Mouse (Mus musculus): ENCODE data around the gene Rps27rt. TPM values are rescaled to one million over a fixed set of nuclear protein-coding genes. Genes with fewer than 3 reads are reported as not detected.
"Not testable (repeated sequence)": the region's sequence is repeated elsewhere in the genome, so short reads cannot be mapped to it uniquely, and the experiment has no call there.

The Rps27rt gene
- total RNA-seq, 1 experiment from 2014 or later, result 41.2 TPM

DNA sequence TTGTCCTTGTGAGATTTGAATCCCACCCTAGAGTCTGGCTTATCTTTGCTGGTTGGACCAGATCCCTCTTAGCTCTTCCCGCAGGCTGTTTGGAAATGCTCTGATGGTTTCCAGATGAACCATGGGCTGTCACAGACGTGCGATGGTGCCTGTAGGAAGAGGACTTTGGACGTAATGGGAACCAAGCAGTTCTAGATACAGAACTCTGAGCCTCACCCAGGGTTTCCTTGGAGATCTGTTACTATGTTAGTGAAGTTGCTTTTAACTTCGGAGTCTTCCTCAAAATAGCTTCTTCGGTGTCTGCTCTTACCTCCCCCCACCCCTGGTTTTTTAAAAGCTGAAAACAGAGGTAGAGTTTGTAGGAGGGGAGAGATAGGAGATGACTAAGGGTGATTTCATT, 2.6 kb downstream of the Rps27rt start:
- no peak for DNase-seq

DNA sequence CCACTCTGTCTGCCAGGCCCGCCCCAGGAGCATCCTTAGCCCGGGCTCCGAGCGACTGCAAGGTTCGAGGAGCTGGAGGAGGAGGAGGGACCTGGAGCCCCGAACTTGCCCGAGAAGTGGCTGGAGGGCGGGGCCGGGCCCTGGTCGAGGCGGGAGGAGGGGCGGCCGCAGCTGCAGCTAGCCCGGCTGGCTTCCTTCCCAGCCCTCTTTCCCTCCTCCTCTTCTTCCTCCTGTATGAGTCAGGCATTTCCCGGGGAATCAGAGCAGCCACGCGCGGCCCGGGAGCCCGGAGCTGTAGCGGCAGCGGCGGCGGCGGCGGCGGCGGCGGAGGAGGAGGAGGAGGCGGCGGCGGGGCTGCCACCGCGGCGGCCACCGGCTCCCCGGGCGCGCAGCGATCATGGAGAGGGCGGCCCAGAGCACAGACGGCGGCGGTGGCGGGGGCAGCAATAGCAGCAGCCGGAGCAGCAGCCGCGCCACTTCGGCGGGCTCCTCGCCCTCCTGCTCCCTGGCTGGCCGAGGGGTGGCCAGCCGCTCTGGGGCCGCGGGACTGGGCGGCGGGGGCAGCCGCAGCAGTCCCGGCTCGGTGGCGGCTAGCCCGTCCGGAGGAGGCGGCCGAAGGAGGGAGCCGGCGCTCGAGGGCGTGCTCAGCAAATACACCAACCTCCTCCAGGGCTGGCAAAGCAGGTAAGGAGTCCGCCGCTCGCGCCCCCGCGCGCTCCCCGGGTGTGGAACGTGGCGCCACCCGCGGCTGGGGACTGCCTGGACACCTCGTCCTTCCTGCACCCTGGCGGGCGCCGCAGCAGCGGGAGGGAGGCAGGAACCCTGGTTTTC, 4.0 kb downstream of the Rps27rt start, which contains the start of gene Osbpl10:
TSS of gene Osbpl10 (plus strand) at position 289 of the 831 bp plus-strand sequence.
- peak; percentile 86 for DNase-seq

DNA sequence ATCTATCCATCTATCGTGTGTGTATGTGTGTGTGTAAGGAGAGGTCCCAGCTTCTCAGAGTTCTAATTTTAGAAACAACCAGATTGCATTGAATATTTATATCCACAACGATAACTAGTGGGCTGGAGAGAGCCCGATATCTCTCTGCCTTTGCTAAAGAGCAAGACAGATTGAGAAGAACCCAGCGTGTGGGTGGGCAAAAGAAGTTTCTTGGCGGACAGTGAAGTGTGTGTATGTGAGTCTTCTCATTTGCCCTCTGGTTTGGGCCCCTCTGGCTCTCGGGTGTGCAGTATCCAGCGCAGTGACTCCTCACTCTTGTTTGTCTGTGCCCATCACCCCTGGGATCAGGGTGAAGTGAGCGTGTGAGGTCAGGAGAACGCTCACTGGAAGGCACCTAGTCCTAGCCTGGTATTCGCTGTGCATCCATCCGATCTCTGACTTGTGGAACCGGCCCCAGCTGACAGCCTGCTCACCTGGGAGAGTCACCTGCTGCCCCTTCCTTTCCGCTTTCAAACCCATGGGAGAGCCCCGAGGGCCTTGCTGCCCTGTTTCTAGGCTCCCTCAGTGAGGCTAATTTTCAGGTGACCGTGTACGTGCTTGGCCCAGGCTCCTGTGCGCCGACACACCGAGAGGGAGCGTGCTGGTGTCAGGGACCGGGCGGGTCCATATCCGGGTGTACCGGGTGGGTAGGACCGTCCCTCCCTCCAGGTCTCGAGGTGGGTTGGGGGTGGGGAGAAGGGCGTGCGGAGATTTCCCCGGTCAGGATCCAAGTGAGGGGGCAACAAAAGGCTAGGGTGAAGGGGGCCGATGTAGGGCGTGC, 4.9 kb downstream of the Rps27rt start:
- no peak for DNase-seq

DNA sequence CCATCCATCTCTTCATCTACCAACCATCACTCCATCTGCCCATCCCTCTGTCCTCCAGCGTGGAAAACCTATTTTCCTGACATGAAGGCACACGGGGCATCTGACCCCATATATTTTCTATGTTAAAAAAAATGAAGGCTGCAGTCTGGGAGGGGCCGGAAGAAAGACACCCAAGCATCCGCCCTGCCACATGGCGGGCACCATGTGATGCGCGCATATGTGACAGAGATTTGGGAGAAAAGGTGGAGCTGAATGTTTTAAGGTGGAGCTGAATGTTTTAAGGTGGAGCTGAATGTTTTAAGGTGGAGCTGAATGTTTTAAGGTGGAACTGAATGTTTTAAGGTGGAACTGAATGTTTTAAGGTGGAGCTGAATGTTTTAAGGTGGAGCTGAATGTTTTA, 16.3 kb downstream of the Rps27rt start:
- DNase-seq, result not testable (repeated sequence)

DNA sequence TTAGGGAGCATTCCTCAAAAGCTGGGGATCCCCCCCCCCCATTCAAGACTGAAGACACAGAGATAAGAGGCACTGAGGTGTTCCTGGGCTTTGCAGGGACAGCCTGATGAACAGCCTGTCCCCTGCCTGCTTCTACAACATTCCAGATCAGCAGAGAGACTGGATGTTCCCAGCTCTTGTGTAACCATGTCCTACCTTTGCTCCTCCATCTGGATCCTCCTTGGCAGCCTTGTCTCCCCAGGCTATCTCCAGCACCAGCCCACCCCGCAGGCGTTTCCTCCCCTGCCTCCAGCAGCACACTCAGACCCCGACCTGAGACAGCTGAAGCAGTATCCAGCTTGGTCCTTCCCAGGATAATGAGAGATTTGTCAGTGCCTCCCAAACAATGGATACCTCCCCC, 18.4 kb downstream of the Rps27rt start:
- no peak for DNase-seq

DNA sequence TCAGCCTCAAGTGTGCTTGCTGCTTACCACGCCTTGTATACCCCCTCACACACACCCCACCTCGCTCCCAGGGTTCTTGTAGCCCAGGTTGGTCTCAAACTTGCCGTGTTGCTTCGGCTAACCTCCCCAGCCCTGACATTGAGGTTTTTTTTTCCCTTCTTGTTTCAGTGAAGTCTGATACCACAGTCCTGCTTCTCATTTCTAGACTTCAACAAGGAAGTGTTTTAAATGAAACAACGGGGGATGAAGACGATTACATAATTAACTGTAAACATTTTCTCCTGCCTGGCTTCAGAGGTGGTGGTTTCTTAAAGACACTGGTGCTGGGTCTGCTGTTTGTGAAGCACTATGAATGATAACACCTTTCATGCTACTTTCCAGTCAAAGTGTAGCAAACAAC, 21.7 kb downstream of the Rps27rt start:
- no peak for DNase-seq

DNA sequence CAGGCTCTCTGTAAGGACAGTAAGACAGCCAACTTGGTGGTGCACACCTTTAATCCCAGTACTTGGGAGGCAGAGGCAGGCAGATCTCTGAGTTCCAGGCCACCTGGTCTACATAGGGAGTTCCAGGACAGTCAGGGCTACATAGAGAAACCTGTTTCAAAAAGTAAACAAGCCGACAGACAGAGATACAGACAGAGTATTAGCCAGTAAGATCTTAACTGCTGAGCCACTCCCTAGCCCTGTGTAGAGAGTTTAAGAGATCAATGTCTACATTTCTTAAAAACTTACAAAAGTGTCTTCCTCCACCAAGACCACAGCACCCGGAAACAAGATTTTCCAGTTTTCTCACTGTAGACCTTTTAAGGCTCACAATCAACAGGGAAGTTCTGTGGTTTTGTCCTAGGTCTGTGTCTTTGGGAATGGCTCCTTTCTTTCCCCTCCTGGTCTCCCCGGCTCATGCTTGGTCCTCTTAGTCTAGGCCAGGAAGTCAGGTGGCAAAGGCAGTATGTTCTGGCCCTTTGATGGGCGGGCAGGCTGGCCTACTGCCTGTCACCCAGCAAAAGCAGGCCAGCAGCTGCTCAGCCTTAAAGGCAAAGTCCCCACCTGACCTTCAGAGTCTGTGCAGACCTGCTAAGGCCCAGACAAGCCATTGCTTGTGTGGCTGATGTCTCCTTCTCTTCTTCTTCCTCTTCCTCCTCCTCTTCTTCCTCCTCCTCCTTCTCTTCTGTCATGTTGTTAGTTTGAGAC, 22.3 kb downstream of the Rps27rt start:
- DNase-seq, result no peak

DNA sequence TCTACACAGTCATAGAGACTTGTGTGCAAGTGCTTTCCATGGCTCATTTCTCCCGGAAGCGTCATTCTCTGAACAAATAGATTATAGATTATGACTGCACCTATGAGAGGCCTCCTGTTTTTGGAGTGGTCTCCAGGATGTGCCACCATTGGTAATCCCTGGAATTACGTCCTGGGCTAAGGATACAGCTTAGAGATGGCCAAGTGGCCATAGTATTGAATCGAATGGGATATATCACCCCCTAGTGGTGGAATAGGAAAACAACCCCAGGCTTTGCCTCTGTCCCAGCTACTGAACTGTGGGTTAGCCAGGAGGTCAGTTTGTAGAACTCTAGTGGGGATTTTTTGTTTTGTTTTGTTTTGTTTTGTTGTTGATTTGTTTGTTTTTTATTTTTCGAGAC, 25.6 kb downstream of the Rps27rt start:
- DNase-seq, result no peak

DNA sequence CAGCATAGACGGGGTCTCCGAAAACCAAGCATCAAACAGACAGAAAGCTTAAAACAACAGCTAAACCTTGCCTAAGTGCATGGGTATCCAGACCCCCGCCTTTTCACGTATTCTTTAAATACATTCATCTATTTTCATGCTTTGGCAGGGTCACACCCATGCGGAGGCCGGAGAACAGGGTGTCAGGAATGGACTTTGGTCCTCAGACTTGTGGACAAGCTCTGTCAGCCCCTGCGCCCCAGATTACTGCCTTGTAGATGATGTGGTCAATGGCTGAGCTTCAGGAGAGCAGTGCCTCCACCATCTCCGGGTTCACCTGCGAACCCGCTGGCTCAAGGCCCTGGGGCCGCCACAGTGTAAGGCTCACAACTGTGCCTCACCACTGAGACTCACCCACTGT, 27.2 kb downstream of the Rps27rt start:
- no peak for DNase-seq

DNA sequence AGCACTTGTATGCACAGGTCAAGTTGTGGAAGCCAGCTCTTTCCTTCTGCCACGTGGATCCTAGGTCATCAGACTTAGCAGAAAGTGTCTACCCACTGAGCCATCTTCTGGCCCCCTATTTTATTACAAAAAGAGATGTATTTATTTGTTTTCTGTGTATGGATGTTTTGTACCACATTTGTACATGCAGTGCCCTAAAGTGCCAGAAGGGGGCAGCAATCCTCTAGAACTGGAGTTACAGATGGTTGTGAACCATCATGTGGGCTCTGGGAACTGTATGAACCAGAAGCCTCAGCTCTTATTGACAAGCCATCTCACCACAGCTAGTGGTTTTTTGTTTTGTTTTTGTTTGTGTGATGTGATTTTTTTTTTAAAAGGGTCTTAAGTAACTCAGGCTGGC, 29.7 kb downstream of the Rps27rt start:
- no peak for DNase-seq

DNA sequence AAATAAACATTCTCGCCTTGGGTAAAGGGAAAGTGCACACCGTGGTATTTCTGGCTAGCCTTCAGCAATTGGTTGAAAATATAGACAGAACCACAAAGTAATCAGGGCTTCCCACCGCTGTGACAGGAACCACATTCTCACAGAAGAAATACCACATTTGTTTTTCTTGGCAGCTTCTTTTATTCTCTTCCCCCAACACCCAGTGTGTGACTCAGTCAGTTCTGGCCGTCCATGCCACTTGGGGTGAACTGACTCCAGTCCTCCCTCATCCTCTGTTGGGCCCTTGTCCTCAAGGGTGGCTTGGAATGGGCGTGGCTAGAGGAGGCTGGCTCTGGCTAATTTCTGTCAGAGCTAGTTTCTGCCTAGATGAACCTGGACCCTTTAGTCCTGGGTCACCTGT, 34.1 kb downstream of the Rps27rt start:
- DNase-seq, result peak; percentile 38

DNA sequence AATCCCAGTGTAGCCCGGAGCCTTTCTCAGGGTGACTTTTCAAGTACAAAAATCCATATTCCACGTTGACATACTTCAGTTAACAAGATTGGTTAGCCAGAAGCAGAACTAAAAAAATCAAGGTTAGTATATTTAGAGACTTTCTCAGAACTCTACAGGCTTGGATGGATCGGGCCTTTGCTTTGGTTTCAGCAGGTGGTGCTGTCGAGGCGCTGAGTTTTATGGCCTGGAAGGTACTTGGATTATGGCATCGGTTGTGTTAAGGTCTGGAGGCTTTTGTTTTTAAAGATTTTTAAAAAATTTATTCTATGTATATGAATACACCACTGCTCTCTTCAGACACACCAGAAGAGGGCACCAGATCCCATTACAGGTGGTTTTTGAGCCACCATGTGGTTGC, 37.0 kb downstream of the Rps27rt start:
- no peak for DNase-seq

DNA sequence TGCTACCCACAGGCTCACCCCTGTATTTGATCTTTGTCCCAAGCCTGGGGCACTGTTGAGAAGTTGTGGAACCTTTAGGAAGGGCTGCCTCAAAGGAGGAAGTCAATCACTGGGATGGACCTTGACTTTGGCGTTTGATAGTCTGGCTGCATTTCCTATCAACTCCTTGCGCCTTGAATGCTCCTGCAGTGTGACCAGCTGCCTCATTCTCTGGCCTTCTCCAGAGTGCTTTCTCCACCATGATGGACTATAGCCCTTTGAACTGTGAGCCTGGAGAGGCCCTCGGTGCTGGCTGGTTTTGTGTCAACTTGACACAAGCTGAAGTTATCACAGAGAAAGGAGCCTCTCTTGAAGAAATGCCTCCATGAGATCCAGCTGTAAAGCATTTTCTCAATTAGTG, 37.9 kb downstream of the Rps27rt start:
- no peak for DNase-seq

DNA sequence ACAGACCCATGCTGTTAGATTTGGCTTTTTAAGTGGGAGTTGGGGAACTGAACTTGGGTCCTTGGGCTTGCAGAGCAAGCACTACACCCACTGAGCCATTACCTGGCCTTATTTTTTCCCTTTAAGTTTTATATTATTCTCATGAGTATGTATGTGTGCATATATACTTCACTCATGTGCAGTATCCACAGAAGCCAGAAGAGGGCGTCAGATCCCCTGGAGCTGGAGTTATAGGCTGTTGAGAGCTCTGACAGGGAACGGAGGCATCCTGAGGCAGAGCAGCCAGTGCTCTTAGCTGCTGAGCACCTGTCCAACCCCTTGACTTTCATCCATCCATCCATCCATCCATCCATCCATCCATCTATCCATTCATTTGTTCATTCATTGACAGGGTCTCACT, 45.9 kb downstream of the Rps27rt start:
- no peak for DNase-seq

DNA sequence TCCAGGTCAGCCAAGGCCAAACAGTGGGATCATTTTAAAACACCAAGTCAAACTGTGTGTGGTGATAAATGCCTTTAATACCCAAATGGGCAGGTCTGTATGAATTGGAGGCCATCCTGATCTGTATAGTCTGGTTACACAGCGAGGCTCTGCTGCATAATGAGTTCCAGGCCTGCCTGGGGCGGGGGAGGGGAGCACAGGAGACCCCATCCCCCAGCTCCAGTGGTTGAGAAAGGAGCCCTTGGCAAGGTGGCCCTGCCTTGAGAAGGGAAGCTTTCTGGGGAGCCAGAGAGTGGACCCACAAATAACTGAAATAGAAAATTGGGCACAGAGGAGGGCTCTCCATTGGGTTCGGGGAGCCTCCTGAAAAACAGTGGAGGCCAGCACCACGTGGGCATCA, 47.2 kb downstream of the Rps27rt start:
- no peak for DNase-seq

DNA sequence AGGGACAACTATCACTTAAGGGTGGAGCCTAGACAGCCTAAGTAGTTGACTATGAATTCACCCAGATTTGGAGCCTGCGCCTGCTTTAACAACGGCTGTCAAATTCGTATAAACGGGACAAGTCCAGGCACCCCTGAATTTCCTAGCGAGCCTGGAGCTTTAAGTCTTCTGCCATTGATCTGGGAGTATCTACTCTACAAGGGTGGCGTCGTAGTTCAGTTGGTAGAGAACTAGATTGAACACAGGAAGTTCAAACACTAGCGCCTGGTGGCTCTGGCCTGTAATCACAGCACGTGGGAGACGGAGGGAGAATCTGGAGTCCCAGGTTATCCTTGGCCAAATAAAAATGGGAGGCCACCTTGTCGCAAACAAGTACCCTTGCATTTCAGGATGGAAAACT, 48.3 kb downstream of the Rps27rt start:
- DNase-seq, result no peak

DNA sequence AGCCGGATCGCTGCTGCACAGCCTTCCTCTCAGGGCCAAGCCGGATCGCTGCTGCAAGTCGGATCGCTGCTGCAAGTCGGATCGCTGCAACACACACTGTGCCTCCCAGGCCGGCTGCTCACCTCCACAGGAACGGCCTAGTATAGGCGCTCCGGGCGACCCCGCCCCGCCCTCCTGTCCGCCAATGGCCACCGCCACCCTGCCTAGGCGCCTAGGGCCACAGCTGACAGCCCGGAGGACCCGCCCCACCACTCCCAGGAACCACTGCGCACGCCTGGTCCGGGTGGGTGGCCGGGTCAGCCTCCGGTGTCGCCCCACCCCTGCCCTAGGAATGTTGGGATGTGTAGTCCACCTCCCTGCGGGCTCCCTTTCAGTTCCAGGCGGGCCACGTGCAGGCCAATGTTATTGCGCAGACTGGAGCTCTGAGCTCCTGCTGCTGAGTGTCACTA, 48.8 kb downstream of the Rps27rt start, which contains the start of gene Gpd1l:
TSS of gene Gpd1l (minus strand) at position 265 of the 449 bp plus-strand sequence.
- DNase-seq, result peak; percentile 99

DNA sequence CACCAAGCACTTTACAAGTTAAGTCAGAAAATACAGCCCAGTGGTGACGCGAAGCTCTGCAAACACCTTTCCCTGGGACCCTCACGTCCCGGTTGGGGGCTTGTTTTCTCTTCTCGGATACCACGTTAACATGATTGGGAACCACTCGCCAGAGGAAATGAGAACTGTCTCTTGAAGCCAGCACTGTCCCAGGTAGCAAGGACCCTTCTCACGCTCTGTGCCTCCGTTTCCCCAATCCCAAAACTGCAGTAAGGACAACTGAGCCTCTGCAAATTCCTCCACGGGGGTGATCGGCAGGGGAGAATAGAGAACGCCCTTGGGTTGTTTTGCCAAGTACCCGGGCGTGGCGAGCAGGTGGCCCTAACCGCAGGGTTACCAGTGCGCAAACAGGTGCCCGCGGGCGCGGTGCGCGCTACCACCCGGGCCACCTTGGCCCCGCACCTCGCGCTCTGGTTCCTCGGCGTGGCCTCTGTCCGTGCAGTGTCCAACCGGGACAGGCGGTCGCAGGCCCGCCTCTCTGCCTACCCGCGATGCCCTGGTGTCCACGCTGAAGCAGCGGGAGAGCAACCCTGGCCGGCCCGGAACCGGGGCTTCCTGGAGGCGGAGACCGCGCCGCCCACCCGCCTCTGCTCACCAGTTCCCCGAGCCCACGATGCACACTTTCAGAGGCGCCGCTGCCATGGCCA, 49.4 kb downstream of the Rps27rt start:
- DNase-seq, result no peak

DNA sequence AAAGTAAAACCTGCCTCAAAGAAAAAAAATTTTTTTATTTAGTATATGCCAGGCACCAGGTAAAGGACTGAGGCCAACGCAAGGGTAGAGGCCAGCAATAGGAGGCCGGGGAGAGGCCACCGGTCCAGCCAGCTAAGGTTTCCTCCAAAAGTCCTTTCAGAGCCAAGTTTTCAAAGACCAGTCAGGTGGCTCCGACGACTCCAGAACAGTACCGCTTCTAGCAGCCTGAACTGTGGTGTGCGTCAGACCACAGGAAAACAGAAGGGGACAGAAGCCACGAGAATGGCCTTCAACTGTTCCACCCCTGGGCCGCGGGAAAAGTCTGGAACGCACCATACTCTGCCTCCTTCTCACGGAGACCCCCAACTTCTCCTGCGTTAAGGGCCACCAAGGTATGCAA, 49.9 kb downstream of the Rps27rt start:
- peak; percentile 32 for DNase-seq

Measured in adrenal gland, postnatal 25 days (tissue).